Mouse (Mus musculus) small intestine, adult 2 months (tissue): ENCODE results near the gene Ptpre.

Experiments
- CTCF ChIP-seq: fragments of 200-500 bp; IDR thresholded peaks from 2 replicates; pipeline ENCODE4 v1.5.1; 2012; ENCODE audit warnings: low read depth, mild to moderate bottlenecking, control low read depth, inconsistent platforms, low read length, moderate library complexity, mixed read lengths; ENCODE audit not compliant: insufficient replicate concordance, insufficient read length; ENCODE audit errors: extremely low read depth
- POLR2A ChIP-seq: fragments of 200-500 bp; IDR thresholded peaks from 2 replicates; pipeline ENCODE4 v1.6.1; 2012; ENCODE audit warnings: low read depth, mild to moderate bottlenecking, control low read depth, inconsistent platforms, low read length, moderate library complexity

GRCm38 (mm10) chr7:135553550-135553949 is 16.3 kb downstream of the Ptpre start:
- TF ChIP-seq CTCF (no peak), POLR2A (no peak)
